Mouse (Mus musculus): ENCODE measurements at regions not wholly inside any gene's neighbourhood (a gene's known extent, or its start where the extent isn't known, plus 50 kb on each side); places are given as distances from the start of the nearest gene placed in this dataset.
A peak's percentile ranks its signal among the peaks of the same experiment; 100 is the strongest.

- ATAC-seq (replicated peaks; ENCODE audit: insufficient number of reproducible peaks, low FRiP score, low TSS enrichment, poor library complexity, severe bottlenecking): no peak
Observed at GRCm38 (mm10) chr2:50954361-50955066, 194.4 kb downstream of the Rnd3 start.

DNA sequence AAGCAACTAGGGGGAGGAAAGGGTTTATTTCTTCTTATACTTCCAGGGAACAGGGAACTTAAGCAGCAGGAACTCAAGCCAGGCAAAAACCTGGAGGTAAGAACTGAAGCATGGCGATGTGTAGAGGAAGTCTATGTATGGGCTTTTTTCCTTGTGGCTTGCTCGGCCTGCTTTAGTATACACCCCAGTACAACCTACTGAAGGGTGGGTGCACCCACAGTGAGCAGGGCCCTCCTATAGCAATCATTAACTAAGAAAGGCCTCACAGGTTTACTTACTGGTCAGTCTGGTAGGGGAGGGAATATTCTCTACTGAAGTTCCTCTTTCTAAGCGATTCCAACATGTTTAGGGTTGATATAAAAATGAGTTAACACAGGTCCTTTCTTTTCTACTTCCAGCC, 197.9 kb downstream of the Rnd3 start:
- ATAC-seq (replicated peaks; ENCODE audit: insufficient number of reproducible peaks, low FRiP score, low TSS enrichment, poor library complexity, severe bottlenecking): no peak

DNA sequence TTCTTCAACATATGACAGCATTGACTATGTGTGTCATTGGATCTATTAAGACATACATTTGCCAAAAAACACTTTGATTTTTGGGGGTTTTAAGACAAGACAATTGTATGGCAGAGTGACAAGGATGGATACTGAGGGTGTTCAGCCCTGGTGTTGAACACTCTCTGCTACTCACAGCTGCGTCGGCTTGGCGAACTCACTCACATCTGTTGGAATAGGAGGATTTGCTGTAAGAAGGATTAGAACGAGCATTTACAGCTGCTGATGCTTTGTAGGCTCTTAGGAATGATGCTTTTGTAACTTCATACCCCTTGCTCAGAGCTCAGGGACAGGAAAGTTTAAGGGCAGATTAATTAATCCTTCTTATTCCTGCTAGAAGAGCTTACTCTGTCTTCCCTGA, 199.2 kb downstream of the Rnd3 start:
- no peak for ATAC-seq (replicated peaks; ENCODE audit: insufficient number of reproducible peaks, low FRiP score, low TSS enrichment, poor library complexity, severe bottlenecking)

DNA sequence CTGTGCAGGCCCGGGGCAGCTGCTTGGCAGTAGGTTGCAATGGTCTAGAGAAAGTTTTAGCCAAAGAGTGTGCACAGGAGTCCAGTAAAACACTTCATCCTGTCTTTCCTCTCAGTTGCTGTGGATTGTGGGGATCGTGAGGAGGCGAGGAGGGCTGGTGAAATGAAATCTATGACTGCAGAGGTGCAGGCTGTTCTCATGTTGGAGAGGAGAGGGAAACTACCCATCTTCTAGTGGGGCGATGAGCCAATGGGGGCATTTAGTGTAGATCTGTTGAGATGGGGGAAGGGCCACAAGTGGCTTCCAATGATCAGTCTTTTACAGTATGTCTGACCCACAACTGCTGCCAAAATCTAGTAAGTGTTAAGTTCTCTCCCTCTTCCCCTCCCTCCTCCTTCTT, 203.4 kb downstream of the Rnd3 start:
- ATAC-seq (replicated peaks; ENCODE audit: insufficient number of reproducible peaks, low FRiP score, low TSS enrichment, poor library complexity, severe bottlenecking): no peak

DNA sequence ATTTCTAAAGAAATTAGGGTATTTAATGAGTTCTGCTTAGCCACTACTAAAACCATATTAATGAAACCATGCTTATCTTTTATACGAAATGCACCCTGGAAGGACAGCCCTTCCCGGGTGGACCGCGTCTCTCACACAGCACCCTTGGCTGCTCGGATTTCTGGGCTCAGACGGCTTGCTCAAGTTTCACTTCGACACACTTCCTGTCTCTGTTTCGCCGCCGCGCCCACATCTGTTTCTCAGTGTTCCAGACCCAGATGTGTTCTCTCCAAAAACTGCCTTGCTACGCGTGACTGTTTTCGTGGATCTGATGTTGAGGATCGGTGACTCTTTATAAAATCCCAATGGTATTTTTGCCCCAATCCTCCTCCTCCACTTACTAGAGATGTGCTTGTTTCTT, 205.7 kb downstream of the Rnd3 start:
- 0 out of 2 replicates have a peak, but pooled peaks have one; percentile 47 for ATAC-seq (replicated peaks; ENCODE audit: insufficient number of reproducible peaks, low FRiP score, low TSS enrichment, poor library complexity, severe bottlenecking)

DNA sequence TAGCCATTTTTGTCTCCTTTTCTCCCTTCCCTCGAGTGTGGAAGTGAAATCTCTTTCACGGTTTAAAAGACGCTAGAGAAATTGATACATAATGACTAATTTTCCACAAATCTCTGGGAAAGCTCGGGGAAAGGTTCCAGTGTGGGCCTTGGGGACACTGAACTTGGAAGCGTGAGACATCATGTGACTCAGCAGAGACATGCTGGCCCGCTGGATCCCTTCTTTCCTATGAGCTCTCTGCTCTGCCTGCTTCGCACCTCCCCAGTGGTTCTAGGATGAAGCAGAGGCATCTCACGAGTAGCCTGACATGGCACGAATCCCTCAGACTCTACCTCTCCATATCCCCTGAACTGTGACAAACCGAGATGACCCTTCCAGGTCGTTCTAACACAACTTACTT, 206.2 kb downstream of the Rnd3 start:
- no peak for ATAC-seq (replicated peaks; ENCODE audit: insufficient number of reproducible peaks, low FRiP score, low TSS enrichment, poor library complexity, severe bottlenecking)

DNA sequence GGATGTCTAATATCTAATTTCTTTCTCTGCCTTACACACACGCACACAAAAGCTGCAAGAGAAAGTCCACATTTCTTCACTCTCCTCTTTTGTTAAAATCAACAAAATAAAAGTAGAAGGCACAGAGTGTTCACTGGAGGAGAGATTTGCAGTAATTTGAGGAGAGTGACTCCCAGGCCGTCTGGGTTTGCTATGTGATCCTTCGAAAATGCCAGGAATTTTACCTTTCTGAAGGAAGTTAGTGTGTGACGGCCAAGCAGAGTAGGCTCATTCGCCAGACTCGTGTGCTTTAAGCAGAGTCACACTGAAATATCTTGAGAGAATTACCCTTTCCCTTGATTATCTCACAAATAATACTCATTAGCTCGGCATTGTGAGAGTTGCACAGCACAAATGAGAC, 216.0 kb downstream of the Rnd3 start:
- ATAC-seq (replicated peaks; ENCODE audit: insufficient number of reproducible peaks, low FRiP score, low TSS enrichment, poor library complexity, severe bottlenecking): no peak

DNA sequence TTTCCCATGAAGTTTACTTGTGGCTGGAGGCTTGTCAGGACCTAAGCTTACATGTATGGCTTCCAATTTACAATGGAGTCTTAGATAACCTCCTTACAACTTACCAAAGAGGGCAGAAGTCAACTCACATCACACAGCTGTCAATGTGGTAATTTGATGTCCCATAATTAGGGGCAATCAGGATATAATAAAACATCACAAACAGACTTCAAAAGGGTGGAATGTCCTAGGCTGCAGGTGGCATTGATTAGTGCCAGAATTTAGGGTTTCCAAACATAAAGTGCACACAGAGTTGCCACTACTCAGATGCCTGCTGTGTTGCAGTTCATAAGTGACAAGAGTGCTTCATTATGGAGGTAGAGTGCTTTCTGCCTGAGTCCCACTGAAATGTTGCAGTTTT, 227.9 kb downstream of the Rnd3 start:
- ATAC-seq (replicated peaks; ENCODE audit: insufficient number of reproducible peaks, low FRiP score, low TSS enrichment, poor library complexity, severe bottlenecking): no peak

DNA sequence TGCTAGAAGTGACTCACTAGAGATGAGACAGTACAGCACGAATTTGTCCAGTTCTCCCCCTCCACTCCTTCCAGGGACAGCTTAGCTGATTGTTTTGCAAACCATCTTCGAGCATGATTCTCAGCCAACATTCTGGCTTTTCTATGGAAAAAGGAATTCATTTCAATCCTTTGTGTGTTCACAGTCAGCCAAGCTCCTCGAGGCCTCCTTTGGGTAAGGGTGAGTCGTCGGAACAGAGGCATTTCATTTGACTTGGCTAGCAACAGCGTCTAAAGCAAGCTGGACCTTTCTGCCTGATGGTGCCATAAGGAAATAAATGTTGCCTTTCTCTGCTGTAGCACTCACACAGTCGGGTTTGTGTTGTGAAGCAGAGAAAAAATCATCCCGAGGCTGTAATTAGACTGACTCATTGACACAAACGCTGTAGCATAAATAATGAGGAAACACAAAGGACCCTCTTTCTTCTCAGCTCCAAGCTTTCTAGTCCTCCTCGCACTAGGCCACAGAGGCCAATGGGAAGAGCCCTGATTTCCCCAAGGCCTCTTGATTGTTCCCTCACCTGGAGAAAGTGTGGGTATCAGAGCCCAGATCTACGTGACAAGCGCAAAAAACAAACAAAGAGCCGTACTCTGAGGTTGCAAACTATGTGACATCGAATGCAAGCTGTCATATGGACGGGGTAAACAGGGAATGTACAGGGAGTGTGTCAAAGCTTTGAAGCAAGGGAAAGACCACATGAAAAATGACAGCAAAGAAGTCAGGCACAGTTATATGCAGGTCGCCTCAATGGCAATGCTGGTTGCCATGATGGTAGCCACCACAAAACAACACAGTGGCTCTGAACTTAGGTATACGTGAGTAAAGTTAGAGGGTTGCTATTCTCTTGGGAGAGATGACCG, 232.3 kb downstream of the Rnd3 start:
- no peak for ATAC-seq (replicated peaks; ENCODE audit: insufficient number of reproducible peaks, low FRiP score, low TSS enrichment, poor library complexity, severe bottlenecking)

- ATAC-seq (replicated peaks; ENCODE audit: insufficient number of reproducible peaks, low FRiP score, low TSS enrichment, poor library complexity, severe bottlenecking): no peak
Observed at GRCm38 (mm10) chr2:50915149-50915548, 233.8 kb downstream of the Rnd3 start.

GRCm38 (mm10) chr2:50914176-50914575, 234.7 kb downstream of the Rnd3 start:
- no peak for ATAC-seq (replicated peaks; ENCODE audit: insufficient number of reproducible peaks, low FRiP score, low TSS enrichment, poor library complexity, severe bottlenecking)

GRCm38 (mm10) chr2:50908762-50909161, 240.1 kb downstream of the Rnd3 start:
- no peak for ATAC-seq (replicated peaks; ENCODE audit: insufficient number of reproducible peaks, low FRiP score, low TSS enrichment, poor library complexity, severe bottlenecking)

GRCm38 (mm10) chr2:50902701-50903100, 246.2 kb downstream of the Rnd3 start:
- no peak for ATAC-seq (replicated peaks; ENCODE audit: insufficient number of reproducible peaks, low FRiP score, low TSS enrichment, poor library complexity, severe bottlenecking)

DNA sequence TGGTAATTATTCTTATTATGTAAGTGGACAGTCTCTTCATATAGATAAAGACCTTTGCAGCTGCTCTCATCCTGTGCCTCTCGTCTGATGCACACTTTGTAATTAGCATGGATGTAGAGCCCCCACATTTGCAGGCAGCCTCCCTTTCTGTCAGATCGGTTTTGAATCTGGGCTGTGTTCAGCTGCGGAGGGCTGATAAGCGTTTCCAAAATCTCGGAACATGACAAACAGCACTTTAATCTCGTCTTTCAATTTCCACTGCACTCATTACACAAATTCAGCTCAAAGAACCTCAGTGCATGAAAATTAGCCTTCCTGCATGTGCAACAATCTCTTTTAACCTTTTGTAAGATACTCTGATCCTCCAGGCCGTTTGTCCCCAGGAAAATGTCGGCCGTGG, 246.7 kb downstream of the Rnd3 start:
- no peak for ATAC-seq (replicated peaks; ENCODE audit: insufficient number of reproducible peaks, low FRiP score, low TSS enrichment, poor library complexity, severe bottlenecking)

DNA sequence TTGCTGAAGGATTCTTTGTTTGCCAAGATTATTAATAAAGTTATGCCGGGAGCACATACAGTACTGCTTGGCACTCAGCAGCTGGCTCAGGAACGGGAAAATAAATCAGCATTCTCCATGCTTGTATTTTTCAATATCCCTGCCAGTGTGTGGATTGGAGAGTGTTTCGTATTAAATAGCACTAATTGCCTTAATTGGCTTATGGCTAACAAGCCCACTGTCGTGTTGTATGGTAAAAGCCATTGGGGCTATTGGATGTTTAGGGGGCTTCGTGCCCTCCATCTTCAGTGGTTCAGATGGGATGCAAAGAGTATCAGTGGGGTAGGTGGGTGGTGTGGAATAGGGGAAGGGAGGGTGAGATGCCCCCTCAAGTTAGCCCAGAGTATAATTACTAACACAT, 259.9 kb downstream of the Rnd3 start:
- ATAC-seq (replicated peaks; ENCODE audit: insufficient number of reproducible peaks, low FRiP score, low TSS enrichment, poor library complexity, severe bottlenecking): no peak

DNA sequence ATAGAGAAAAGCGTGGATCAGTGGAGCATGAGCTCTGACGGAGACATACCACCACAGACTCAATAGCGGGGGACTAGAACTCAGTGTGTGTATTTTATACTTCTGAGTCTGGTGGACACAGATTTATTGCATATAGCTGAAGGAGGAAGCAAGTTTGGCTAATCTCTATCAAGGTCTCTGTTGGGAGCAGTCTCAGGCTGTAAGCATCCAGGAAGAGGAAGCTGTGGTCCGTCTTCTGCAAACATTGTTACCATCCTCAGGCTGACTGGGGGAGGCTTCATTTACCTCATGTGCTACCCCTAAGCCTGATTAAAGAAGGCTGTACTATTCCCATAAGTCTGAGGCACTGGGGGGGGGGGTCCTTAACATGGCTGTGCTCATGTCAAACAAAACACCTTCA, 261.0 kb downstream of the Rnd3 start:
- ATAC-seq (replicated peaks; ENCODE audit: insufficient number of reproducible peaks, low FRiP score, low TSS enrichment, poor library complexity, severe bottlenecking): peak; percentile 79

DNA sequence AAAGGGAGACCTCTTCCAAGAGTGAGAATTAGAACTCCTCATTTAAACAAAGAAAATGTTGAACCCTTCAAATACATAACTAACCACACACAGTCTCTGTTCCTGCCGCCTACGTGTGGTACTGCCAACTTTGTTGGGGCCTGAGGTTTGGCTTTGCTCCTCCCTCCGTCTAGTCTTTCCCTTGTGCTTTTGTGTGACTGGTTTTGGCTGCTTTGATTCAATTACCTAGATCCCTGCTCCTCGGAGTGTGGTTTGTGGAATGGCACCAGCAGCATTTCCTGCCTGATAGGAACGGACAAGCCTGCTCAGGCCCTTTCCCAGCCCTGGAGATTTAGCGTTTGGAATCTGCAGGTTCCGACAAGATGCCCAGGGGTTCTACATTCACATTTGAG, 263.0 kb downstream of the Rnd3 start:
- ATAC-seq (replicated peaks; ENCODE audit: insufficient number of reproducible peaks, low FRiP score, low TSS enrichment, poor library complexity, severe bottlenecking): no peak

GRCm38 (mm10) chr2:50885280-50885923, 263.5 kb downstream of the Rnd3 start:
- no peak for ATAC-seq (replicated peaks; ENCODE audit: insufficient number of reproducible peaks, low FRiP score, low TSS enrichment, poor library complexity, severe bottlenecking)

DNA sequence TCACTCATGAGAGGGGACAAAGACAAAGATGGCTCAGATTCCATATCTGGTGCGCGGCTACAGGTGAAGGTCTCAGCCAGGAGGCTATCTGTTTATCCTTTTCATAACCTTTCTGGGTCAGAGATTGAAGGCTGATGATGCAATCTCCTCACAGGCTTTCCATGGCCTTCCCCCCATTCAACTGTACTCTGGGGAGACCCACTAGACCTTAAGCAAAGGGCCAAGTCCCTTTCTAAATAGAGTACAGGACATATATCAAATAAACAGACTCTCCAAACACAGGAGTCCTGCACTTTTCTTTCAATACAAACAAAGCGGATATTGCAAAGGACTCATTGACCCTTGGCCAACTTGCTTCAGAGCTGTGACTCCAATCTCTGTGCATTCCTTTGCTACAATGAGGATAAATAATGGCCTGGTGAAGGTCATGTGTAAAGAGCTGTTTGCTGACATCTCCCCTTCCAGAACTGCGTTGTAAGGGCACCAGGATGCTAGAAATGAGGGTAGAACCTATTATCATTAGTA, 267.3 kb downstream of the Rnd3 start:
- no peak for ATAC-seq (replicated peaks; ENCODE audit: insufficient number of reproducible peaks, low FRiP score, low TSS enrichment, poor library complexity, severe bottlenecking)

Measured in monocyte, adult 5-6 weeks (primary cell).